Mouse (Mus musculus) testis, postnatal 14 days (tissue): ENCODE data around the gene Rdh12.

Source experiments
- DNase-seq: peaks from one replicate; pipeline ENCODE4 v3.0.0; 2021; ENCODE audit warnings: low spot score

Gene Rdh12

DNA sequence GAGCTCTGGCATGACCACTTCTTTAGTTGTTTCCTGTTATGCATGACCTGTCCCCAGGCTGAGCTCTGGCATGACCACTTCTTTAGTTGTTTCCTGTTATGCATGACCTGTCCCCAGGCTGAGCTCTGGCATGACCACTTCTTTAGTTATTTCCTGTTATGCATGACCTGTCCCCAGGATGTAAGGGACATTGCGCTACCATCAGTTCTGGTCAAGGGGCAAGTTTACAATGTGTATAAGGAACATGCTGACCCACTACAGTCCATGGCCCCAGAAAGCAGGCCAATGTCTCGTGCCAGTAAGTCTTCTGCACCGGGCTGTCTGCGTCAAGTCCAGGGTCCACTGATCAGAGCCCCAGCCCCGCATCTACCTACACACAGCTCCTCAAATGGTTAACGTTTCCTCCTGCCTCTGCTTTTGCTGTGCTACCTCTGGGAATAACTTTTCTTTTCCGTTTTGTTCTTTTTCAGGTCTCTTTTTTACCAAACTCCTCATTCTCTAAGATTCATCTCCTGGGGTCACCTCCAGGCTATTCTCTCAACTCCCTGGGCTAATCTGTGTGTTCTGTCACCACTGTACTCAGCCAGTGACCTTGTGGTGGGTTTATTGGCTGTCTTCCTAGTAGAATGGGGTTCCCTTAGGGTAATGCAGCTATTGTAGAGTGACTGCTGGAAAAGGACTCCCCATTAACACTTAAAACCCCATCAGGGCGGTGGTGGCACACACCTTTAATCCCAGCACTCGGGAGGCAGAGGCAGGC, 44.8 kb downstream of the Rdh12 start:
- no peak for DNase-seq

DNA sequence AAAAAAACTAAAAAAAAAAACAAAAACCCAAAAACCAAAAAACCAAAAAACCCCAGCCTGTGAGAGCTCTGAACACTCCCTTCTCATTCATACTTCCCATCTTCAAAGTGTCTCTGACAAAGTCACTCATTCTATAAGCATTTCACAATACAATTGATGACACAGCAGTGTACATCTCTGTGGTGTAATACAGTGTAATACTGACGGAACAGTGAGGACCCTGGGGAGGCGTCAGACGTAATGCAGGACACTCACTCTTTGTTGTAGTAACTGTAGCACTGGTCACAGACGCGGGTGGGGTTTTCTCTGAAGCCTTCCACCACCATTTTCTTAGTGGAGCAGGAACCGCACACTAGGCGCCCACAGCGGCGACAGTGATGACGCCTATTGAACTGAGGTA, 46.3 kb downstream of the Rdh12 start:
- DNase-seq = no peak

DNA sequence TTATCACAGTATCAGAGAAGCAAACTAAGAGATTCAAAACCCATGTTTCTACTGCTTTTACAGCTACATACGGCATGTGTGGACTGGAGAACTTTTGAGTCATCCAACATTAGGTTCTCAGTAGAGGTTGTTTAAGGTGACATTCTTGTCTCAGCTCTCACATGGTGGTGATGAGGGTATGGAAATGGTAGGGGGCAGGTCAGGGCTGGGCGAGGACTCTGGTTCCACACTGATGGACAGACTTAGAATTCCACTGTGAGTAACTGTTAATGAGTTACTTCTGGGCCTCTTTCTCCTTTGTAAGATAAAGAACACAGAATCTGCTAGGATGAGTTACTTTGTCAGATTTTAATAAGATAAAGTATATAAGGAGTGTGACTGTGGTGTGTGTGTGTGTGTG, 51.4 kb downstream of the Rdh12 start:
- DNase-seq = no peak

DNA sequence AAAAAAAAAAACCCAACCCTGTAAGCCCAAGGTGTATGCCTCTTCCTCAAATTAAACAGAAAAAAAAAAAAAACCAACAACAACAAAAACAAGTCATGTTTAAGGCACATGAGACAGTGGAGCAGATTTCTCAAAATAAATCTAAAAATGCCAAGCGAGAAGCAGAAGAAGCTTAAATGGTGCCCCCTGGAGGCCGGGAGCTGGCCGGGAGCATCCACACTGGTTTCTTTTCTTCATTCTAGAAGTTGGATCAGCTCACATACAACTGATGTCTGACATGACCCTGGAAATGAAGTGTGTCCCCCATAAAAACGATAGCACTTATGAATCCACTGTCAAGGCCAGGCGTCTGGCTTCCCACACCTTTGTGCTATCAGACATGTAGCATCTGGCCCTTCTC, 52.3 kb downstream of the Rdh12 start:
- DNase-seq = no peak
